Mouse (Mus musculus) small intestine, adult 2 months (tissue): ENCODE measurements around the gene Rptor. TPM values are rescaled to one million over a fixed set of nuclear protein-coding genes. Genes with fewer than 3 reads are reported as not detected.

ENCODE experiments used
- H3K27ac ChIP-seq: fragments of 200-500 bp; 2 replicates; pipeline ENCODE4 v1.5.1; 2012; ENCODE audit warnings: low read depth, low read length, control low read depth, inconsistent platforms; ENCODE audit not compliant: insufficient read depth
- H3K27me3 ChIP-seq: fragments of 200-500 bp; 2 replicates; pipeline ENCODE4 v1.6.1; 2012; ENCODE audit warnings: mild to moderate bottlenecking, moderate library complexity, low read length, inconsistent platforms; ENCODE audit not compliant: control insufficient read depth, insufficient read depth
- H3K36me3 ChIP-seq: fragments of 200-500 bp; 2 replicates; pipeline ENCODE4 v1.6.1; 2012; ENCODE audit warnings: mild to moderate bottlenecking, low read length, control low read depth, inconsistent platforms; ENCODE audit not compliant: control insufficient read depth, insufficient read depth
- H3K4me1 ChIP-seq: fragments of 200-500 bp; 2 replicates; pipeline ENCODE4 v1.6.1; 2012; ENCODE audit warnings: low read length, inconsistent platforms, mixed read lengths; ENCODE audit not compliant: control insufficient read depth, insufficient read depth, insufficient read length
- H3K4me3 ChIP-seq: fragments of 200-500 bp; 2 replicates; pipeline ENCODE4 v1.5.1; 2012; ENCODE audit warnings: low read depth, mild to moderate bottlenecking, control low read depth, inconsistent platforms, low read length, moderate library complexity
- CTCF ChIP-seq: fragments of 200-500 bp; IDR thresholded peaks from 2 replicates; pipeline ENCODE4 v1.5.1; 2012; ENCODE audit warnings: low read depth, mild to moderate bottlenecking, control low read depth, inconsistent platforms, low read length, moderate library complexity, mixed read lengths; ENCODE audit not compliant: insufficient replicate concordance, insufficient read length; ENCODE audit errors: extremely low read depth
- POLR2A ChIP-seq: fragments of 200-500 bp; IDR thresholded peaks from 2 replicates; pipeline ENCODE4 v1.6.1; 2012; ENCODE audit warnings: low read depth, mild to moderate bottlenecking, control low read depth, inconsistent platforms, low read length, moderate library complexity
- WGBS: fragments of 180-500 bp; shearing (Covaris S2); methylation state at CpG from one replicate; pipeline ENCODE4 v1.1.7; 2018; 5-methylcytosine and 5-hydroxymethylcytosine counted together
- polyA plus RNA-seq: library from polyadenylated mRNA; depleted of rRNA; stranded (reverse); fragments of >200 nt; gene quantifications from 2 replicates; pipeline ENCODE4 v1.2.3, GENCODE M21; 2012

Rptor gene
- polyA plus RNA-seq, 1 experiment = 26.8 TPM

- Histone ChIP-seq H3K4me3 (no peak overlapping the region), H3K27ac (no peak overlapping the region), H3K36me3 (peaks cover 11% of the 10 kb centered on the region; the same call in 1 of the 2 replicates), H3K4me1 (no peaks in the 10 kb centered on the region), H3K27me3 (no peaks in the 10 kb centered on the region)
- 87% methylated on average over 8 of the region's 8 CpGs for WGBS
- no peak for TF ChIP-seq CTCF
- TF ChIP-seq POLR2A = no peak
Measured at GRCm38 (mm10) chr11:119780290-119780689, 177.6 kb downstream of the Rptor start.

GRCm38 (mm10) chr11:119781165-119781564, 178.5 kb downstream of the Rptor start:
- H3K4me3 ChIP-seq = no peak overlapping the region
- no peak for TF ChIP-seq CTCF
- no peak for TF ChIP-seq POLR2A
- H3K36me3 ChIP-seq = peaks cover 11% of the 10 kb centered on the region; the same call in 1 of the 2 replicates
- H3K4me1 ChIP-seq = no peaks in the 10 kb centered on the region
- WGBS = 95% methylated on average over 2 of the region's 2 CpGs
- H3K27ac ChIP-seq = no peak overlapping the region
- no peaks in the 10 kb centered on the region for H3K27me3 ChIP-seq

DNA sequence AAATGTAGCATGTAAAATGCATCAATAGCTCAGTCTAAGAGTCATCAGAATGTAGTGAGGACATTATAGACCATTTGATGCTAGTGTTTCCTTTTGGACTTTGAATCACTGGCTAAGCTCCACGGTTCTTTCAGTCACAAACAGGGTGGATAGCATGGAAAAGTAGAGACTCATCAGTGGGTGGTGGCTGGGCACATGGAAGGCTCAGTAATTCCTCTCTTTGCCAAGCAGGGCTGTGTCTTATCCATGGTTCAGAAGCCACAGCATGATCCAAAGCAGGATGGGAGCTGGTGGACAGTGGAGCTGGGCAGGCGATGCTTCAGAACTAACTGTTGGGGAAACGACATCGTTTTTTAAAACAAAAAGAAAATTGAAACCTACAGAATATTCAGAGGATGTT, 179.0 kb downstream of the Rptor start:
- Histone ChIP-seq H3K27ac (no peak overlapping the region), H3K36me3 (peaks cover 14% of the 10 kb centered on the region; the same call in 1 of the 2 replicates), H3K4me3 (no peak overlapping the region), H3K27me3 (no peaks in the 10 kb centered on the region), H3K4me1 (no peaks in the 10 kb centered on the region)
- WGBS = 79% methylated on average over 4 of the region's 4 CpGs
- TF ChIP-seq POLR2A = no peak
- no peak for TF ChIP-seq CTCF

- Histone ChIP-seq H3K36me3 (peaks cover 14% of the 10 kb centered on the region; the same call in 1 of the 2 replicates), H3K4me3 (no peak overlapping the region), H3K27me3 (no peaks in the 10 kb centered on the region), H3K27ac (no peak overlapping the region), H3K4me1 (no peaks in the 10 kb centered on the region)
- no peak for TF ChIP-seq CTCF
- no peak for TF ChIP-seq POLR2A
- WGBS = 89% methylated on average over 4 of the region's 4 CpGs
Measured at GRCm38 (mm10) chr11:119783653-119784052, 180.9 kb downstream of the Rptor start.

- Histone ChIP-seq H3K4me3 (no peak overlapping the region), H3K36me3 (peaks cover 12% of the 10 kb centered on the region; the same call in 1 of the 2 replicates), H3K27me3 (no peaks in the 10 kb centered on the region), H3K27ac (no peak overlapping the region), H3K4me1 (no peaks in the 10 kb centered on the region)
- no peak for TF ChIP-seq POLR2A
- TF ChIP-seq CTCF = no peak
- 93% methylated on average over 12 of the region's 12 CpGs for WGBS
Measured at GRCm38 (mm10) chr11:119784672-119785341, 182.1 kb downstream of the Rptor start.

DNA sequence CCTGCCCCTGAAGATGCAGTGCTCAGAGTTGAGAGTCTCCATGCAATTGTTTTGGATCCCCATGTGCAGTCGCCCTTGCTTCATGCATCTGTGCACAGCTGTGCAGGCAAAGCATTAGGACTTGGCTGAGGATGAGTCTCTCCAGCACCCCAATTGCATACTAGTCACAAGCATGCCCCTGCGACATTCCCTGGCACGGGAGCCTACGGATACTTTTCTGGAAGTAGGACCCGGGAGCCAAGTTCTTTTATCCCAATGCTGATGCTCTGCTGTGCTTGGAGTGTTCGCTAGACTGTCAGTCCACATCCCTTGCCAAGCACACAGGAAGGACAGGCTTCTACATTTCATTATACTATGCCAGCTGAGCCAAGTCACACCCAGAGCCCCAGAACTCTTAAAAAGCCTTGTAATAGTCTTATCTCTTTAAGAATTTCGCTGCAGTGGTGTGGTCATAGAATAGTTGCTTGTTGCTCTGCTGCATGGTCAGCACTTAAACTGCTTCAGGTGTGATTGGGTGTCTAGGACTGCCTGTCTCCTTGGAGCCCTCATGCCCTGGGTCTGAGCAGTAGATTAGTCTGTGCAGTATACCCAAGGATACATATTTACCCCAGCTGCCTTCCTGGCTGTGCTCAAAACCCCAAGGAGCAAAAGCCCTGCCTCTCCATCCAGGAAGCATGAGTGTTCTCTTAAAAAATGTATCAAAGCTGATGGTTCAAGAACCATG, 183.1 kb downstream of the Rptor start:
- Histone ChIP-seq H3K4me3 (no peak overlapping the region), H3K36me3 (0 out of 2 replicates have a peak, but pooled peaks cover 10% of the 10 kb centered on the region), H3K27me3 (no peaks in the 10 kb centered on the region), H3K4me1 (no peaks in the 10 kb centered on the region), H3K27ac (no peak overlapping the region)
- TF ChIP-seq POLR2A (no peak), CTCF (no peak)
- 82% methylated on average over 7 of the region's 7 CpGs for WGBS

DNA sequence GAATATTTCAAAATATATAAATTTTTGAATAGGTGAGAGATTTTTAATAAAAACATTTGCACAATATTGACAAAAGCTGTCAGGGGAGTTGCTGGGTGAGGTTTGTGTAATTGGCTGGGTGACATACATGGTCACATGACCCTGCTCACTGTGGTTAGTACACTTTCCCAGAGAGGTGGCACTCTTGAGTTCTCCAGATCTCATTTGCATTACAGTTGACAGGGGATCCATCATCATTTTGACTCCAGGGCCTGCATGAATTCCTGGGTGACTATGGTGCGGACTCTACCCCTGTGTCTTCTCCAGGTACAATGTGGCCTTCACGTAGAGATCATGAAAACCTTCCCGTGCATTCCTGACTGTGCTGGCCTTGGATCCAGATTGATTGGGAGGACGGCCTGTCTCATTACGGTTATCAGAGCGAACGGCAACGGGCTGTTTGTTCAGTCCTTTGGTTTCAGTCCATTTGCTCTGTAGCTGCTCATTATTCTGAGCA, 183.7 kb downstream of the Rptor start:
- Histone ChIP-seq H3K4me3 (no peak overlapping the region), H3K4me1 (no peaks in the 10 kb centered on the region), H3K36me3 (0 out of 2 replicates have a peak, but pooled peaks cover 6% of the 10 kb centered on the region), H3K27ac (no peak overlapping the region), H3K27me3 (no peaks in the 10 kb centered on the region)
- TF ChIP-seq POLR2A (no peak), CTCF (no peak)
- WGBS = 89% methylated on average over 8 of the region's 8 CpGs
